Mouse (Mus musculus) right cerebral cortex, postnatal 4 days (tissue): ENCODE measurements at regions not wholly inside any gene's neighbourhood (a gene's known extent, or its start where the extent isn't known, plus 50 kb on each side); places are given as distances from the start of the nearest gene placed in this dataset.

Source experiments
- DNase-seq: peaks from one replicate; pipeline ENCODE4 v3.0.0-alpha.2; 2022

DNA sequence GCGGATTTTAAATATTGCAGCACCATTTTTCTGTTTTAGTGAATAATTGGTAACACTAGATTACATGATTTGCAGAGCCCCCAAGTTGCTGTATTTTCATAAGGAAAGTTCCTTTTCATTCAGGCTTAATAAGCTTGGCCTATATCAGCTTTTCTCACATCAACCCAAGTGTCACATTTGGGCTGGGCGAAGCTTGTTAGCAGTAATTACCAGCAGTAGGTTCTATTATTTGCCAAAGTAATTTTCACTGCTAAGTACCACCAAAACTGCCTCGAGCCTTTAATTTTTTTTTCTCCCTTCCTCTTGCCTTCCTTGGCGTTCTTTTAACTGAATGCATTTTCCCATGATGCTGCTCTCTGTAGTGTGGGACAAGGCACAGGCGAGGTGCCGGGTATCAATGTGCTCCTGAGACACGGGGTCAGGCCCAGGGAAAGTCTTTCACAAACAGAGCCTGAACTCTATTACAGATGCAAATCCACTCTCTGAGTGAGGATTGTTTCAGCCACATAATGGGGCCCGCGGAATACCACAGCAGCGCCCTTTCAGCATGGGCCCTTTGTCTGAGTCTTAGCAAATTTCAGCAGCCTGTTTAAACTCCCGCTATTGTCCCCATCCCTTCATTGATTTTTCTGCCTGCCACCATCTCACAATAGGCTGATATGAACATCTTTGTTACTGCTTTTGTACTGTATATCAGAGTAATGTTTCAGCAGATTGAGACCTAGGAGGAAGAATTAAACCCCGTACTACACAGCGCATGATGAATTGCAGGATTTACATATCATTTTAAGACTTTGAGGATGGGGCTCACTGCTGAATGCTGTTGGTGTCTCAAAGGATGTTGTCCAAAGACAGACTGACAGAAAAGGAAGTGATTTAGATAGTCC lies 205.1 kb upstream of the Epha3 start:
- peak; percentile 12 for DNase-seq

- no peak for DNase-seq
Measured at GRCm38 (mm10) chr16:64062584-64062983, 198.6 kb upstream of the Epha3 start.

- DNase-seq = no peak
Measured at GRCm38 (mm10) chr16:64058712-64059111, 194.7 kb upstream of the Epha3 start.

GRCm38 (mm10) chr16:64054346-64054745 lies 190.4 kb upstream of the Epha3 start:
- DNase-seq = no peak

GRCm38 (mm10) chr16:64048026-64048425 lies 184.1 kb upstream of the Epha3 start:
- no peak for DNase-seq

DNA sequence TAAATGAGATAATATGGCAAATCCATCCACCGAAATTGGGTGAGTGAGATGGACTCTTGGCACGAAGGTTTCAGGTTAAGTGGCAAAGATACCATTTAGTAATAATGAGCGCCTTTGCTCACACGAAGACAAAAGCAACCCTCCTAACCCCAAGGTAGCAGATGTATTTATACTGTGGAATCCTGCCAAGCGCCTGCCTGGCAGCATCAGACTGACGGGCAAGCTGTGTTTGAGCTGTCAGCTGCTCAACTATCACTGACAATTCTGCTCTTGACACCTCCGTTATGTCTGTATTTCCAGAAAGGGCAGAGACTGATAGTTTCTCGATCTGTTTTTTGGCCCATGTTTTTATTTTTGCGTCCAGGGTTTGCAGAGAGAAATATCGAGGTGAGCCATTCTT lies 169.1 kb upstream of the Epha3 start:
- peak; percentile 5 for DNase-seq

GRCm38 (mm10) chr16:64023981-64024380 lies 160.0 kb upstream of the Epha3 start:
- no peak for DNase-seq

DNA sequence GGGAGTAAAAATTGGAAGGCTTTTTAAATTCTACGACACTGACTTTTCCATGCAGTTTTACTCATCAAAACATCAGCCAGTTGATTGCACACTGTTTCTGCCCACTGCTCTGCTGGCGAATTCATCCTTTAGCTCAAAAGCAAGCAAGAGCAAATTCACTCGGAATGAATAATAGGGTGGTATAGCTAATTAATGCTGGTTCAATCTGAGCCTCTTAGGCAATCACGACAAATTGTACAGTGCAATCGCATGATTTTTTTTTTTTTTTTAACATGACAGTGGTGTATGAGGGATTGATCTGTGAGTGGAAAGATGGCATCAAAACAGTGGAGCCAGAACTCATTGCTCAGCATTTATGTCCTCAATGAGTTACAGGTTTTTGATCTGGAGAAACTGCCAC lies 136.9 kb upstream of the Epha3 start:
- DNase-seq = no peak

DNA sequence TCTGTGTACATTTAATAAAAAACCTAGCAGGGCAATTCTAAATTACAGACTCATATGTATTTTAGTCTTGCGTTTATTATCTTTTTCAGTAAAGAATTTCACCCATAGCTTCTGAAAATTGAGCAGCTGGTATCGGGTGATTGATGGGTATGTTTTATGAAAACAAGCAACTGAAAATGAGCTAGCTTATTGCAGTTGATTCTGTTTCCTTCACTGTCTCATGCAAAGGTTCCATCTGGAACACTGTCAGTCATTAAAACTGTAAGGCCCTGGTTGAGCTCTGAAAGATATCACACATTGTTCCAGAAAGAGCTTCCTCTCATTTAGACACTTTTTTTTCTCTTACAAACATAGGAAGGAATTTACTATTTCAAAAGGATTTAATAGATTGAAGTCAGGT lies 103.4 kb upstream of the Epha3 start:
- DNase-seq = no peak

GRCm38 (mm10) chr16:63960786-63961185 lies 96.8 kb upstream of the Epha3 start:
- no peak for DNase-seq

DNA sequence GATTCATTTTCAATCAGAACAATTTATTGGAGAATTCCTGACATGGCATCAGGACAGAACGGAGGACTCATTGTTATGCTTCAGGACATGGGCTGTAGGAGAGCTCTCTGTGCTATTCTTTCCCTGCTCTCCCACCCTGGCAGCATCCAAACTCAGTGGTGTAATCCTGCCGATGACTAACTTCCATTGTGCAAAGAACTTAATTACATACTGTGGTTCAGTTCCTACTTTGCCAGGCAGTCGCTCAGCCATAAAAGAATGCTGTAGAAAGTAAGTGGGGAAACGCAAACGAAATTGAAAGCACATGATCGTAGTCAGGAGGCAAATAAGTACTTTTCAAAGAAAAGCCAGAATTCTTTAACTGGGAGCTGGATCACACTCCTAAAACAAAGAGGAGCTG lies 94.2 kb upstream of the Epha3 start:
- no peak for DNase-seq

DNA sequence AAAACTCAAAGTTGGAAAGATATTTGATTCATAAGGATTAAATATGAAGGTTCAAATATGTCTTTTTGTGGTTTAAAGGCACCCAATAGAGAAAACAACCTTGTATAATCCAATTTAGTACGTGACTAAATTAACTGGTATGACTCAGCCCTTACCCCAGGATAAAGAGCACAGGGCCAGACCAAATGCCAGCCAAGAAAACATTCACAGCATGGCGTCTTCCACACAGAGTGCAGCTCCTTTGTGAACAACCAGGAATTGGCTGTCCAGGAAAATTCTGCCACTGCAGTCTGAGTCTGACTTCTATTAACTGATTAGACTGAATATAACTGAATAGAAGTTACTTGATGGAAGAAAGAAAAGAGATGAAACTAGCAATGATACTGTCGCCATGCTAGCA lies 61.2 kb upstream of the Epha3 start:
- DNase-seq = no peak

DNA sequence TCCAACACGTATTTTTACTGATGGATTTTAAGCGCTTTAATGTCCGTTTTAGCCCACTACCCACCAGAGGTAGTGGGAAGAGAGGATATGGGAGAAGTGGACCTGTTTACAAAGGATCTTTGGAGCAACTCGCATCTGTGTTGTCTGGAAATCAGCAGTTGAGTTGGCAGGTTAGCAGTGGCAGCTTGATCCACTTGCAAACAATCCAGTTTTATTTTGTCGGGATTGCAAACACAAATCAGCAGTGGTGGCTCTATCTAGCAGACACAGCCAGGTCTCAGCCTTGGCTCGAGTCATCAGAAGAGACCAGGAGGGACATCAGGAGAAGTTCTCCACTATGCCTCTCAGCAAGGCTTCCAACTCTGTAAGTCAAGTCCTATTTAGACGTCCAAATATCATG lies 57.2 kb upstream of the Epha3 start:
- no peak for DNase-seq
